Mouse (Mus musculus) liver, adult 2 months (tissue): Measurements from ENCODE around the gene Tma7. TPM values are rescaled to one million over a fixed set of nuclear protein-coding genes. Genes with fewer than 3 reads are reported as not detected.

Source experiments
- DNase-seq: peaks from one replicate; pipeline ENCODE4 v3.0.0-alpha.2; 2011; ENCODE audit warnings: low read depth, low spot score; ENCODE audit errors: extremely low read depth
- H3K27ac ChIP-seq: fragments of 200-500 bp; replicated peaks from 2 replicates; pipeline ENCODE4 v1.5.1; 2012; ENCODE audit warnings: low read depth, mild to moderate bottlenecking, control low read depth, inconsistent platforms, low read length; ENCODE audit not compliant: insufficient read depth
- H3K27me3 ChIP-seq: fragments of 200-500 bp; 2 replicates; pipeline ENCODE4 v1.6.1; 2012; ENCODE audit warnings: mild to moderate bottlenecking, moderate library complexity, low read length, inconsistent platforms; ENCODE audit not compliant: control insufficient read depth, insufficient read depth
- H3K36me3 ChIP-seq: fragments of 200-500 bp; 2 replicates; pipeline ENCODE4 v1.6.1; 2012; ENCODE audit warnings: low read length, inconsistent platforms; ENCODE audit not compliant: control insufficient read depth, insufficient read depth
- H3K4me1 ChIP-seq: fragments of 200-500 bp; 2 replicates; pipeline ENCODE4 v1.6.1; 2011; ENCODE audit warnings: low read length; ENCODE audit not compliant: control insufficient read depth, insufficient read depth
- H3K4me3 ChIP-seq: fragments of 200-500 bp; 2 replicates; pipeline ENCODE4 v1.5.1; 2011; ENCODE audit warnings: low read depth, mild to moderate bottlenecking, control low read depth, low read length, moderate library complexity; ENCODE audit not compliant: insufficient read depth
- H3K79me2 ChIP-seq: fragments of 200-500 bp; 2 replicates; pipeline ENCODE4 v1.6.1; 2012; ENCODE audit warnings: inconsistent platforms, mild to moderate bottlenecking, low read length, moderate library complexity; ENCODE audit not compliant: control insufficient read depth, insufficient read depth
- H3K9ac ChIP-seq: fragments of 200-500 bp; 2 replicates; pipeline ENCODE4 v1.6.1; 2012; ENCODE audit warnings: low read depth, mild to moderate bottlenecking, control low read depth, inconsistent platforms, low read length
- CTCF ChIP-seq: fragments of 200-500 bp; IDR thresholded peaks from 2 replicates; pipeline ENCODE4 v1.5.1; 2011; ENCODE audit warnings: low read depth, low read length, control low read depth
- POLR2A ChIP-seq: fragments of 200-500 bp; IDR thresholded peaks from 2 replicates; pipeline ENCODE4 v1.6.1; 2011; ENCODE audit warnings: low read length, control low read depth; ENCODE audit not compliant: insufficient read depth; ENCODE audit errors: extremely low read depth
- WGBS: fragments of 180-500 bp; shearing (Covaris S2); methylation state at CpG from one replicate; pipeline ENCODE4 v1.1.7; 2018; 5-methylcytosine and 5-hydroxymethylcytosine counted together
- polyA plus RNA-seq: library from polyadenylated mRNA; depleted of rRNA; stranded (reverse); fragments of >200 nt; gene quantifications from 2 replicates; pipeline ENCODE4 v1.2.3, GENCODE M21; 2012
- total RNA-seq: library from RNA; depleted of rRNA; stranded (reverse); fragments of >200 nt; gene quantifications from 2 replicates; pipeline ENCODE4 v1.2.3, GENCODE M21; 2014

The Tma7 gene
- total and polyA plus RNA-seq, 2 experiments = 23.3 to 54.7 TPM

- WGBS = 92% methylated on average over 10 of the region's 10 CpGs
Observed at GRCm38 (mm10) chr9:109116205-109116604, 33.8 kb upstream of the Tma7 start.

GRCm38 (mm10) chr9:109114871-109115270 is 32.5 kb upstream of the Tma7 start:
- no peak overlapping the region for H3K27ac ChIP-seq
- H3K4me3 ChIP-seq = no peak overlapping the region
- no peak for TF ChIP-seq CTCF
- no peak for TF ChIP-seq POLR2A
- H3K79me2 ChIP-seq = no peaks in the 10 kb centered on the region
- no peak overlapping the region for H3K9ac ChIP-seq
- no peaks in the 10 kb centered on the region for H3K27me3 ChIP-seq
- WGBS = 90% methylated on average over 7 of the region's 7 CpGs
- H3K36me3 ChIP-seq = peaks cover 19% of the 10 kb centered on the region; the same call in 1 of the 2 replicates
- DNase-seq = no peak
- peaks cover 6% of the 10 kb centered on the region; the same call in 1 of the 2 replicates for H3K4me1 ChIP-seq

More at GRCm38 (mm10) chr9:109116205-109116604, 33.8 kb upstream of the Tma7 start:
- Histone ChIP-seq H3K79me2 (no peaks in the 10 kb centered on the region), H3K4me3 (no peak overlapping the region), H3K27me3 (no peaks in the 10 kb centered on the region), H3K4me1 (peaks cover 6% of the 10 kb centered on the region; the same call in 1 of the 2 replicates), H3K27ac (no peak overlapping the region), H3K36me3 (peaks cover 19% of the 10 kb centered on the region; the same call in 1 of the 2 replicates), H3K9ac (no peak overlapping the region)
- no peak for DNase-seq
- no peak for TF ChIP-seq CTCF
- TF ChIP-seq POLR2A = no peak

GRCm38 (mm10) chr9:109114276-109114675 is 31.9 kb upstream of the Tma7 start:
- DNase-seq = no peak
- H3K27ac ChIP-seq = no peak overlapping the region
- H3K36me3 ChIP-seq = peaks cover 19% of the 10 kb centered on the region; the same call in 1 of the 2 replicates
- H3K4me1 ChIP-seq = peaks cover 6% of the 10 kb centered on the region; the same call in 1 of the 2 replicates
- no peak overlapping the region for H3K9ac ChIP-seq
- H3K27me3 ChIP-seq = no peaks in the 10 kb centered on the region
- no peak overlapping the region for H3K4me3 ChIP-seq
- H3K79me2 ChIP-seq = no peaks in the 10 kb centered on the region
- 97% methylated on average over 11 of the region's 11 CpGs for WGBS
- TF ChIP-seq CTCF (no peak), POLR2A (no peak)

GRCm38 (mm10) chr9:109113331-109113730 is 30.9 kb upstream of the Tma7 start:
- no peak for DNase-seq
- H3K36me3 ChIP-seq = peaks cover 21% of the 10 kb centered on the region; the same call in 1 of the 2 replicates
- WGBS = 90% methylated on average over 8 of the region's 8 CpGs
- peaks cover 3% of the 10 kb centered on the region; the same call in 1 of the 2 replicates for H3K4me1 ChIP-seq
- no peak overlapping the region for H3K9ac ChIP-seq
- TF ChIP-seq CTCF (no peak), POLR2A (no peak)
- no peak overlapping the region for H3K4me3 ChIP-seq
- no peaks in the 10 kb centered on the region for H3K27me3 ChIP-seq
- no peak overlapping the region for H3K27ac ChIP-seq
- H3K79me2 ChIP-seq = no peaks in the 10 kb centered on the region

GRCm38 (mm10) chr9:109111591-109111990 is 29.2 kb upstream of the Tma7 start:
- no peaks in the 10 kb centered on the region for H3K27me3 ChIP-seq
- no peaks in the 10 kb centered on the region for H3K79me2 ChIP-seq
- peaks cover 19% of the 10 kb centered on the region; the same call in 1 of the 2 replicates for H3K36me3 ChIP-seq
- no peak for DNase-seq
- TF ChIP-seq CTCF = no peak
- no peak for TF ChIP-seq POLR2A
- no peak overlapping the region for H3K9ac ChIP-seq
- H3K4me1 ChIP-seq = peaks cover 2% of the 10 kb centered on the region; the same call in 1 of the 2 replicates
- WGBS = 95% methylated on average over 9 of the region's 9 CpGs
- H3K27ac ChIP-seq = no peak overlapping the region
- H3K4me3 ChIP-seq = no peak overlapping the region

GRCm38 (mm10) chr9:109111101-109111500 is 28.7 kb upstream of the Tma7 start:
- Histone ChIP-seq H3K9ac (no peak overlapping the region), H3K4me1 (peaks cover 2% of the 10 kb centered on the region; the same call in 1 of the 2 replicates), H3K79me2 (no peaks in the 10 kb centered on the region), H3K36me3 (peaks cover 18% of the 10 kb centered on the region; the same call in 1 of the 2 replicates), H3K27me3 (no peaks in the 10 kb centered on the region), H3K27ac (no peak overlapping the region), H3K4me3 (no peak overlapping the region)
- no peak for DNase-seq
- TF ChIP-seq POLR2A (no peak), CTCF (no peak)
- 81% methylated on average over 4 of the region's 4 CpGs for WGBS
